Mouse (Mus musculus): ENCODE results near the gene Slc10a6. TPM values are rescaled to one million over a fixed set of nuclear protein-coding genes. Genes with fewer than 3 reads are reported as not detected.

The Slc10a6 gene
- polyA plus RNA-seq, 2 experiments, result not detected

DNA sequence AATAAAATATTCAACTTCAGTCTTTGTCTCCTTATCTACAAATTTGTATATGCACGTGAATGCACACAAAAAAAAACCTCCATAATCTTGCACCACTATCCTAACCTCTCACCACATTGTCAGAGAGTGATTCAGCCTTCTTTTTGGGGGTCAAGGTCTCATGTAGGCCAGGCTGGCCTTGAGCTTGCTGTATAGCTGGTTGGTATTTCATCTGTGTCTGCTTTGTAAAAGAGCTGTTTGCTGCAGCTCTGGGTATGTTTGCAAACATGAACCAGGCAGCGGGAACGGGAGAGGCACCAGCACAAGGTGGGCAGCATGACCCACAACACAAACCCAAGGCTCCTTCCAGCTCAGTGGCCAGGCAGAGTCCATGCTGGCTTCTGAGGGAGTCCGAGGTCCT, 44.4 kb upstream of the Slc10a6 start:
- Histone ChIP-seq H3K9me3 (ENCODE audit: control insufficient read depth, low read length) (no peaks in the 10 kb centered on the region), H3K4me1 (replicated peaks; ENCODE audit: control insufficient read depth in 2 of 2, insufficient read depth in 2 of 2, low read length in 1 of 2) (no peaks in the 10 kb centered on the region), H3K4me3 (ENCODE audit: insufficient read depth in 1 of 2, low read depth in 2 of 2, low read length in 2 of 2) (no peak overlapping the region), H3K27ac (no peak overlapping the region), H3K4me2 (ENCODE audit: low read depth) (no peak overlapping the region), H3K27me3 (ENCODE audit: control insufficient read depth, insufficient read depth, low read length) (no peaks in the 10 kb centered on the region), H3K36me3 (replicated peaks; ENCODE audit: control insufficient read depth, insufficient read depth, low read depth) (no peaks in the 10 kb centered on the region), H3K9ac (replicated peaks) (no peak overlapping the region)
- ATAC-seq (ENCODE audit: insufficient read depth), result no peak
- WGBS (ENCODE audit: insufficient replicate concordance), result 58% methylated on average over 4 of the region's 4 CpGs
- no peak for DNase-seq (ENCODE audit: low read depth in 3 of 3, low spot score in 3 of 3)
- TF ChIP-seq CTCF (IDR thresholded peaks at IDR 0.05; ENCODE audit: low read depth) (no peak), EP300 (IDR thresholded peaks at IDR 0.05; ENCODE audit: low read depth) (no peak)

DNA sequence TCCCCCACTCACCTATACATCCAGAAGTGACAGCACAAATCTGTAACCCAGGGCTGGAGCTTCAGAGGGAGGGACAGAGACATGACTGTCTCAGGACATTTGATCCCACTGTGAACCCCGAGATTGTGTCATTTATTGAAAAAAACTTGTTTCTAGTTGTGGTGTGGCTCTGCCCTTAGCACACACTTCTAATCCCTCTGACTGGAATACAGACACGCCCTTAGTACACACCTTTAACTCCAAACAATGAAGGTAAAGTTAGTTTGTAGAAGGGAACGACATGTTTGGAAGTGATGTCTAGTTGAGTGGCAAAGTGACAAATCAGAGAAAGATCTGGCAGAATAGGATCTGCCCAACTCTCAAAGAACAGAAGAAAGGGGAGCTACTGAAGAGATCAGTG, 42.7 kb upstream of the Slc10a6 start:
- Histone ChIP-seq H3K4me1 (replicated peaks; ENCODE audit: control insufficient read depth in 2 of 2, insufficient read depth in 2 of 2, low read length in 1 of 2) (no peaks in the 10 kb centered on the region), H3K27ac (no peak overlapping the region), H3K36me3 (replicated peaks; ENCODE audit: control insufficient read depth, insufficient read depth, low read depth) (no peaks in the 10 kb centered on the region), H3K4me3 (ENCODE audit: insufficient read depth in 1 of 2, low read depth in 2 of 2, low read length in 2 of 2) (no peak overlapping the region), H3K9ac (replicated peaks) (no peak overlapping the region), H3K27me3 (ENCODE audit: control insufficient read depth, insufficient read depth, low read length) (no peaks in the 10 kb centered on the region), H3K9me3 (ENCODE audit: control insufficient read depth, low read length) (no peaks in the 10 kb centered on the region), H3K4me2 (ENCODE audit: low read depth) (no peak overlapping the region)
- 53% methylated on average over 3 of the region's 3 CpGs for WGBS (ENCODE audit: insufficient replicate concordance)
- ATAC-seq (ENCODE audit: insufficient read depth) (no peak), DNase-seq (ENCODE audit: low read depth in 3 of 3, low spot score in 3 of 3) (no peak)
- TF ChIP-seq EP300 (IDR thresholded peaks at IDR 0.05; ENCODE audit: low read depth), result no peak
- TF ChIP-seq CTCF (IDR thresholded peaks at IDR 0.05; ENCODE audit: low read depth), result no peak

DNA sequence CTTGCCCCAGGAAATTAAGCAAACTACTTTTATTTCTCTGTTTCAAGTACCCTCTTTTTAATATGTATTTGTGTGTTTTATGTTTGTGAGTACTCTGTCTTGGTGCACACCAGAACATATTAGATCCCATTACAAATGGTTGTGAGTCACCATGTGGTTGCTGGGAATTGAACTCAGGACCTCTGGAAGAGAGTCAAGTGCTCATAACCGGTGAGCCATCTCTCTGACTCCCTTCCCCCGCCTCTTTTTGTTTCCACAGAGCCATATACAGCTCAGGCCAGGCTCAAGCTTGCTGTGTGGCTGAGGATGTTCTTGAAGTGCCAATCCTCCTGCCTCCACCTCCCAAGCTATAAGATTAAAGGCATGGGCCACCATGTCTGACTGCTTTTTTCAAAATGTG, 36.7 kb upstream of the Slc10a6 start:
- TF ChIP-seq CTCF (IDR thresholded peaks at IDR 0.05; ENCODE audit: low read depth) (no peak), EP300 (IDR thresholded peaks at IDR 0.05; ENCODE audit: low read depth) (no peak)
- no peak for DNase-seq (ENCODE audit: low read depth in 3 of 3, low spot score in 3 of 3)
- Histone ChIP-seq H3K4me2 (ENCODE audit: low read depth) (no peak overlapping the region), H3K9me3 (ENCODE audit: control insufficient read depth, low read length) (no peaks in the 10 kb centered on the region), H3K4me1 (replicated peaks; ENCODE audit: control insufficient read depth in 2 of 2, insufficient read depth in 2 of 2, low read length in 1 of 2) (no peaks in the 10 kb centered on the region), H3K36me3 (replicated peaks; ENCODE audit: control insufficient read depth, insufficient read depth, low read depth) (no peaks in the 10 kb centered on the region), H3K27ac (no peak overlapping the region), H3K9ac (replicated peaks) (no peak overlapping the region), H3K27me3 (ENCODE audit: control insufficient read depth, insufficient read depth, low read length) (no peaks in the 10 kb centered on the region), H3K4me3 (ENCODE audit: insufficient read depth in 1 of 2, low read depth in 2 of 2, low read length in 2 of 2) (no peak overlapping the region)
- no peak for ATAC-seq (ENCODE audit: insufficient read depth)
- WGBS (ENCODE audit: insufficient replicate concordance), result 65% methylated on average over 2 of the region's 2 CpGs

DNA sequence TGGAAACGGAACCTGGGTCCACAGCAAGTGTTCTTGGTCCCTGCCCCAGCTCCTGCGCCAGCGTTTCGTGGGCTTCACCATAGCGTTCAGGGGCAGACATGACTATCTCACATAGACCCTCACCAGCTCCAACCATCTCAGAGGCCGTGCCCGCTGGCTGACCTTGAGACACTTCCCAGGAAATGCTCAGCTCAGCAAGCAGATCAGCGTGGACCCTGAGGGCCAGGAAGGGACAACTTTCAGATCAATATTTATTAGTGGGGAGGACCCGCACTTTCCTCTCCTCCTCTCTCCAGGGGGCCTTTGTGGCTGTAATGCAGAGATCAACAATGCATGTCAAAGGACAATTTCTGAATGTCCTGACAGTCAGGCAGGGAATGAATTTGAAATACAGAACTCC, 35.7 kb upstream of the Slc10a6 start:
- no peak for TF ChIP-seq EP300 (IDR thresholded peaks at IDR 0.05; ENCODE audit: low read depth)
- no peak for TF ChIP-seq CTCF (IDR thresholded peaks at IDR 0.05; ENCODE audit: low read depth)
- no peak for DNase-seq (ENCODE audit: low read depth in 3 of 3, low spot score in 3 of 3)
- Histone ChIP-seq H3K27me3 (ENCODE audit: control insufficient read depth, insufficient read depth, low read length) (no peaks in the 10 kb centered on the region), H3K4me2 (ENCODE audit: low read depth) (no peak overlapping the region), H3K4me3 (ENCODE audit: insufficient read depth in 1 of 2, low read depth in 2 of 2, low read length in 2 of 2) (no peak overlapping the region), H3K9ac (replicated peaks) (no peak overlapping the region), H3K9me3 (ENCODE audit: control insufficient read depth, low read length) (no peaks in the 10 kb centered on the region), H3K4me1 (replicated peaks; ENCODE audit: control insufficient read depth in 2 of 2, insufficient read depth in 2 of 2, low read length in 1 of 2) (no peaks in the 10 kb centered on the region), H3K36me3 (replicated peaks; ENCODE audit: control insufficient read depth, insufficient read depth, low read depth) (no peaks in the 10 kb centered on the region), H3K27ac (no peak overlapping the region)
- 62% methylated on average over 9 of the region's 9 CpGs for WGBS (ENCODE audit: insufficient replicate concordance)
- ATAC-seq (ENCODE audit: insufficient read depth), result no peak

DNA sequence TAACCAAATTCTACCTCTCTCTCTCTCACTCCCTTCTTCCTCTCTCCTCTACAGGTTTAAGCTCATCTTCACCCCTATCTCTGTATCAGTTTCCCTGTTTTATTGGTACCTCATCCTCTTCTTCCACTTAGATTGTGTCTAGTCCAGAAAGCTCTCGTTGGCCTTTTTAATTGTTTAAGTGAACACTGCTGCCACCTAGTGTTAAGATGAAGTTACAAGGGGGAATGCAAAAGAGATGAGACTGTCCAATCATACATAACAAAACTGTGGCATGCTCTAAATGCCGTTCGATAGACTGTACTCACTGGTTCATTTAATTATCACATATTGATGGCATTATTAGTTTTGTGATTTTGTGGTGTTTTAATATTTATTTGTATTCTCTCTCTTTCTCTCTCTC, 30.4 kb upstream of the Slc10a6 start:
- TF ChIP-seq EP300 (IDR thresholded peaks at IDR 0.05; ENCODE audit: low read depth), result no peak
- TF ChIP-seq CTCF (IDR thresholded peaks at IDR 0.05; ENCODE audit: low read depth), result peak; percentile 61
- Histone ChIP-seq H3K4me3 (ENCODE audit: insufficient read depth in 1 of 2, low read depth in 2 of 2, low read length in 2 of 2) (no peak overlapping the region), H3K9me3 (ENCODE audit: control insufficient read depth, low read length) (no peaks in the 10 kb centered on the region), H3K27me3 (ENCODE audit: control insufficient read depth, insufficient read depth, low read length) (no peaks in the 10 kb centered on the region), H3K4me2 (ENCODE audit: low read depth) (no peak overlapping the region), H3K4me1 (replicated peaks; ENCODE audit: control insufficient read depth in 2 of 2, insufficient read depth in 2 of 2, low read length in 1 of 2) (no peaks in the 10 kb centered on the region), H3K9ac (replicated peaks) (no peak overlapping the region), H3K36me3 (replicated peaks; ENCODE audit: control insufficient read depth, insufficient read depth, low read depth) (no peaks in the 10 kb centered on the region), H3K27ac (no peak overlapping the region)
- ATAC-seq (ENCODE audit: insufficient read depth) (no peak), DNase-seq (ENCODE audit: low read depth in 3 of 3, low spot score in 3 of 3) (peak; percentile 26 to 41 (median 26))
- WGBS (ENCODE audit: insufficient replicate concordance), result 22% methylated on average over 3 of the region's 3 CpGs
